Mouse (Mus musculus) MEL (cell line): ENCODE data around the gene Atm.

Source experiments
- CTCF ChIP-seq, 3 experiments: IDR thresholded peaks in 2 of 3; conservative IDR thresholded peaks in 1 of 3; 2 replicates each; pipeline ENCODE4 v1.5.1; 2011 to 2012; ENCODE audit warnings: low read length in 3 of 3, low read depth in 2 of 3, mild to moderate bottlenecking in 2 of 3, improper control_type of control experiment in 1 of 3, inconsistent platforms in 1 of 3, mixed read lengths in 1 of 3, moderate library complexity in 1 of 3; ENCODE audit not compliant: control insufficient read depth in 1 of 3, insufficient read depth in 1 of 3, poor library complexity in 1 of 3, severe bottlenecking in 1 of 3
- MYB ChIP-seq: IDR thresholded peaks from 2 replicates; pipeline ENCODE4 v1.6.1; 2011; ENCODE audit warnings: mild to moderate bottlenecking, low read depth, low read length, improper control_type of control experiment
- NELFE ChIP-seq: IDR thresholded peaks from 2 replicates; pipeline ENCODE4 v1.6.1; 2011; ENCODE audit warnings: low read depth, low read length, improper control_type of control experiment
- NRF1 ChIP-seq: IDR thresholded peaks from 2 replicates; pipeline ENCODE4 v1.6.1; 2014; ENCODE audit warnings: low read depth, mild to moderate bottlenecking, inconsistent platforms, low read length, improper control_type of control experiment, moderate library complexity; ENCODE audit not compliant: poor library complexity, insufficient read depth, severe bottlenecking
- POLR2A ChIP-seq, 2 experiments: IDR thresholded peaks; 2 replicates each; pipeline ENCODE4 v1.6.1; 2011 to 2012; ENCODE audit warnings: low read length in 2 of 2, mild to moderate bottlenecking in 2 of 2, control low read depth in 1 of 2, improper control_type of control experiment in 1 of 2, low read depth in 1 of 2, moderate library complexity in 1 of 2; ENCODE audit not compliant: control insufficient read depth in 1 of 2, insufficient read depth in 1 of 2, poor library complexity in 1 of 2
- ZMIZ1 ChIP-seq: IDR thresholded peaks from 2 replicates; pipeline ENCODE4 v1.6.1; 2012; ENCODE audit warnings: low read depth, mild to moderate bottlenecking, inconsistent platforms, low read length, improper control_type of control experiment, moderate library complexity

GRCm38 (mm10) chr9:53402291-53402711 lies 134.2 kb downstream of the Atm start, which contains the start of gene 4930550C14Rik:
- TF ChIP-seq POLR2A (IDR thresholded peaks at IDR 0.05; ENCODE audit: control insufficient read depth in 1 of 2, insufficient read depth in 1 of 2, low read depth in 1 of 2, low read length in 2 of 2, poor library complexity in 1 of 2), result no peak
- no peak for TF ChIP-seq CTCF (IDR thresholded peaks at IDR 0.05 in 2 of 3, conservative IDR thresholded peaks at IDR 0.05 in 1 of 3; ENCODE audit: control insufficient read depth in 1 of 3, insufficient read depth in 1 of 3, low read depth in 2 of 3, low read length in 3 of 3, poor library complexity in 1 of 3, severe bottlenecking in 1 of 3)
- TF ChIP-seq MYB, result no peak
- TF ChIP-seq NRF1, result no peak
- no peak for TF ChIP-seq NELFE
- TF ChIP-seq ZMIZ1, result no peak
